Comparison of ENCODE assay signal across 14 mouse cellular contexts in genomic region chr2:154425522-154425921, GRCm38 (mm10). TPM values are rescaled to one million over a fixed set of nuclear protein-coding genes. Genes with fewer than 3 reads are reported as not detected.
DNase-seq lines count a peak whose midpoint lies in the region; ATAC-seq and TF ChIP-seq lines count a peak whose summit lies in the region.
"Had no signal": no experiment of that assay in that cellular context is flagged by ENCODE, and none has a peak within 500 bp of the region (broad histone marks: within the 10 kb centered on the region; RNA-seq: fewer than 3 reads in every experiment).

No protein-coding gene starts in this region.

- no peak overlapping the region for H3K27ac ChIP-seq in heart, postnatal 0 days (ENCODE audit: low read depth)
- peak overlapping the region; percentile 91 for H3K27ac ChIP-seq in neural tube, embryonic 13.5 days (replicated peaks)
- peak overlapping the region; percentile 95 for H3K27ac ChIP-seq in hindbrain, embryonic 12.5 days

- 95% methylated on average over 3 of the region's 3 CpGs for WGBS in heart, postnatal 0 days
- 82% methylated on average over 3 of the region's 3 CpGs for WGBS in neural tube, embryonic 13.5 days
- 85% methylated on average over 3 of the region's 3 CpGs for WGBS in hindbrain, embryonic 12.5 days

- TF ChIP-seq EP300 in heart, postnatal 0 days (IDR thresholded peaks at IDR 0.05; ENCODE audit: low read depth): no peak

- no peak overlapping the region for H3K4me2 ChIP-seq in heart, postnatal 0 days (ENCODE audit: low read depth, low read length)
- no peak overlapping the region for H3K4me2 ChIP-seq in neural tube, embryonic 13.5 days
- no peak overlapping the region for H3K4me2 ChIP-seq in hindbrain, embryonic 12.5 days (replicated peaks)

- H3K36me3 ChIP-seq in heart, postnatal 0 days (replicated peaks; ENCODE audit: control insufficient read depth, insufficient read depth, low read length): no peaks in the 10 kb centered on the region
- no peaks in the 10 kb centered on the region for H3K36me3 ChIP-seq in neural tube, embryonic 13.5 days
- H3K36me3 ChIP-seq in hindbrain, embryonic 12.5 days: no peaks in the 10 kb centered on the region
- H3K36me3 ChIP-seq: limb, embryonic 10.5 days had no signal

- H3K27me3 ChIP-seq in heart, postnatal 0 days (ENCODE audit: control insufficient read depth, insufficient read depth, low read length): no peaks in the 10 kb centered on the region
- H3K27me3 ChIP-seq in neural tube, embryonic 13.5 days: no peaks in the 10 kb centered on the region
- H3K27me3 ChIP-seq in hindbrain, embryonic 12.5 days: no peaks in the 10 kb centered on the region

- H3K9me3 ChIP-seq in heart, postnatal 0 days (replicated peaks; ENCODE audit: control insufficient read depth, low read length): no peaks in the 10 kb centered on the region
- 0 out of 2 replicates have a peak, but pooled peaks cover 4% of the 10 kb centered on the region for H3K9me3 ChIP-seq in neural tube, embryonic 13.5 days
- H3K9me3 ChIP-seq in hindbrain, embryonic 12.5 days (replicated peaks): no peaks in the 10 kb centered on the region
- H3K9me3 ChIP-seq: limb, embryonic 10.5 days had no signal

- no peak overlapping the region for H3K9ac ChIP-seq in heart, postnatal 0 days (replicated peaks; ENCODE audit: low read depth, low read length)
- H3K9ac ChIP-seq in neural tube, embryonic 13.5 days: no peak overlapping the region
- H3K9ac ChIP-seq in hindbrain, embryonic 12.5 days: no peak overlapping the region

- DNase-seq in heart, postnatal 0 days (ENCODE audit: low spot score): no peak
- DNase-seq in heart, postnatal 25 days (ENCODE audit: low spot score): no peak
- DNase-seq in neural tube, embryonic 10.5 days (ENCODE audit: extremely low spot score, low spot score): no peak
- no peak for DNase-seq in ovary, postnatal 14 days (ENCODE audit: low spot score)
- DNase-seq in embryo, embryonic 10.5 days (ENCODE audit: low spot score): no peak
- DNase-seq: cerebellum, adult 8-10 months; lung, postnatal 10 days; right cerebral cortex, adult 18-20 months; thymus, postnatal 4 days had no signal

- H3K4me3 ChIP-seq in heart, postnatal 0 days (ENCODE audit: low read depth, low read length): no peak overlapping the region
- H3K4me3 ChIP-seq in neural tube, embryonic 13.5 days: no peak overlapping the region
- H3K4me3 ChIP-seq in hindbrain, embryonic 12.5 days: no peak overlapping the region
- H3K4me3 ChIP-seq: myocyte had no signal

- intact Hi-C loops in heart, postnatal 25 days (cut with DNase I): no loop called here

- 0 out of 2 replicates have a peak, but pooled peaks have one; percentile 17 for TF ChIP-seq CTCF in heart, postnatal 0 days (IDR thresholded peaks at IDR 0.05; ENCODE audit: low read depth)

- ATAC-seq in heart, postnatal 0 days (ENCODE audit: insufficient read depth, low read depth): no peak
- no peak for ATAC-seq in neural tube, embryonic 13.5 days (ENCODE audit: low read depth)
- ATAC-seq in hindbrain, embryonic 12.5 days (ENCODE audit: low FRiP score): no peak
- no peak for ATAC-seq in megakaryocyte, adult 5-6 weeks (ENCODE audit: poor library complexity, severe bottlenecking)

- H3K4me1 ChIP-seq in heart, postnatal 0 days (ENCODE audit: control insufficient read depth, insufficient read depth): peaks cover 4% of the 10 kb centered on the region
- peaks cover 41% of the 10 kb centered on the region for H3K4me1 ChIP-seq in neural tube, embryonic 13.5 days (replicated peaks)
- H3K4me1 ChIP-seq in hindbrain, embryonic 12.5 days: peaks cover 34% of the 10 kb centered on the region

RNA-seq across cellular contexts. Expression of gene Cbfa2t2, which starts 10.8 kb away (rescaled TPM):
- total RNA-seq in heart, postnatal 0 days (2014; rRNA removed; ENCODE audit: low replicate concordance): 28.0 and 45.1 TPM in 2 replicates
- 18.1 and 18.2 TPM in 2 replicates for polyA plus RNA-seq in heart, postnatal 0 days (2015; fragmentation: Nextera tagmentation; extraction: Ambion mirVana)
- total RNA-seq in heart, postnatal 25 days (2021): 10 to 100 TPM; 14.3 to 18.4 TPM
- polyA plus RNA-seq in neural tube, embryonic 13.5 days (2015; fragmentation: Nextera tagmentation; extraction: Ambion mirVana): 49.4 and 50.8 TPM in 2 replicates
- 68.0 and 77.3 TPM in 2 replicates for polyA plus RNA-seq in hindbrain, embryonic 12.5 days (2016; fragmentation: Nextera tagmentation; extraction: Ambion mirVana)
- 13.7 and 19.1 TPM in 2 replicates for total RNA-seq in megakaryocyte, adult 5-6 weeks (2015)
- 7.5 and 22.8 TPM in 2 replicates for total RNA-seq in megakaryocyte, adult 5-6 weeks (2017)

RNA-seq across cellular contexts. Expression of gene Snta1, which starts 17.6 kb away (rescaled TPM):
- 139 and 158 TPM in 2 replicates for total RNA-seq in heart, postnatal 0 days (2014; rRNA removed; ENCODE audit: low replicate concordance)
- 66.9 and 67.8 TPM in 2 replicates for polyA plus RNA-seq in heart, postnatal 0 days (2015; fragmentation: Nextera tagmentation; extraction: Ambion mirVana)
- total RNA-seq in heart, postnatal 25 days (2021): 10 to 100 TPM; 88.8 to 90.4 TPM
- polyA plus RNA-seq in neural tube, embryonic 13.5 days (2015; fragmentation: Nextera tagmentation; extraction: Ambion mirVana): 6.6 and 7.7 TPM in 2 replicates
- 8.9 and 9.7 TPM in 2 replicates for polyA plus RNA-seq in hindbrain, embryonic 12.5 days (2016; fragmentation: Nextera tagmentation; extraction: Ambion mirVana)
- 0.22 and 0.62 TPM in 2 replicates for total RNA-seq in megakaryocyte, adult 5-6 weeks (2015)
- total RNA-seq in megakaryocyte, adult 5-6 weeks (2017): 1.1 and 1.4 TPM in 2 replicates

RNA-seq across cellular contexts. Expression of gene Cdk5rap1, which starts 52.7 kb away (rescaled TPM):
- 12.9 and 32.7 TPM in 2 replicates for total RNA-seq in heart, postnatal 0 days (2014; rRNA removed; ENCODE audit: low replicate concordance)
- 20.5 and 24.9 TPM in 2 replicates for polyA plus RNA-seq in heart, postnatal 0 days (2015; fragmentation: Nextera tagmentation; extraction: Ambion mirVana)
- 10 to 100 TPM; 23.1 to 25.6 TPM for total RNA-seq in heart, postnatal 25 days (2021)
- 15.2 and 15.7 TPM in 2 replicates for polyA plus RNA-seq in neural tube, embryonic 13.5 days (2015; fragmentation: Nextera tagmentation; extraction: Ambion mirVana)
- polyA plus RNA-seq in hindbrain, embryonic 12.5 days (2016; fragmentation: Nextera tagmentation; extraction: Ambion mirVana): 13.7 and 16.3 TPM in 2 replicates
- 6.5 and 9.8 TPM in 2 replicates for total RNA-seq in megakaryocyte, adult 5-6 weeks (2015)
- total RNA-seq in megakaryocyte, adult 5-6 weeks (2017): 12.9 and 13.5 TPM in 2 replicates

Comparison
In these comparisons a context has a peak if more than half of its experiments do, and no peak if none do; other contexts are left out.
1. RNA of gene Snta1, which starts 17.6 kb away (total RNA-seq): 139 to 158 TPM in heart, postnatal 0 days and 88.8 to 90.4 TPM in heart, postnatal 25 days; 0.22 to 1.4 TPM in megakaryocyte, adult 5-6 weeks; every median in the first group is over 10 times any median in the second.